Mouse (Mus musculus): ENCODE measurements around the gene Acat3.
"Not testable (repeated sequence)": the region's sequence is repeated elsewhere in the genome, so short reads cannot be mapped to it uniquely, and the experiment has no call there.

Acat3 gene

GRCm38 (mm10) chr17:12940151-12940805 lies at the start of gene Acat3:
Gene Acat3, minus strand, starts transcription at chr17:12940600.
- peak; percentile 64 to 74 for DNase-seq

DNA sequence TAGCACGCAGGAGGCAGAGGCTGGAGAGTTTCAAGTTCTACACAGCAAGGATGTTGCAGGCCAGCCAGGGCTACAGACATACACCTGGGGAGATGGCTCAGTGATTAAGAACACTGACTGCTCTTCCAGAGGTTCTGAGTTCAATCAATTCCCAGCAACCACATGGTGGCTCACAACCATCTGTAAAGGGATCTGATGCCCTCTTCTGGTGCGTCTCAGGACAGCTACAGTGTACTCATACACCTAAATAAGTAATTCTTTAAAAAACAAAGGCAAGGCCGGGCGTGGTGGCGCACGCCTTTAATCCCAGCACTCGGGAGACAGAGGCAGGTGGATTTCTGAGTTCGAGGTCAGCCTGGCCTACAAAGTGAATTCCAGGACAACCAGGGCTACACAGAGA lies 47.7 kb upstream of the Acat3 start:
- DNase-seq = peak in 1 of 2 experiments; percentile 22

DNA sequence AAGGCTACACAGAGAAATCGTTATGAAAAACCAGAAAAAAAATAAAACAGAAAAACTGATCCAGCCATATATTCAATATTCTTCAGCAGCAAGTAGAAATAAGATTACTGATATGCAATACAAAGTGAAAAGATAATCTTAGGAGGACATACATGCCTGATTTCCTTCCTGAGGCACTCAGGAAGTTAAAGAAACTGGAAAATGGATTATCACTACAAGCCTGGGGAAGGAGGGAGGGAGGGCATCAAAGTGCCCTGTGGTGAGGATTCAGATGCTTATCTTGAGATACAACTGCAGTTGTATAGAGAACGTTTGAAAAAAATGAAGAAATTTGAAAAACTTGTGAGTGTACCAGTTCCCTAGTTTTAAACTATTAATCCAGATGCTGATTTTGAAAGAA lies 43.6 kb upstream of the Acat3 start:
- no peak for DNase-seq

DNA sequence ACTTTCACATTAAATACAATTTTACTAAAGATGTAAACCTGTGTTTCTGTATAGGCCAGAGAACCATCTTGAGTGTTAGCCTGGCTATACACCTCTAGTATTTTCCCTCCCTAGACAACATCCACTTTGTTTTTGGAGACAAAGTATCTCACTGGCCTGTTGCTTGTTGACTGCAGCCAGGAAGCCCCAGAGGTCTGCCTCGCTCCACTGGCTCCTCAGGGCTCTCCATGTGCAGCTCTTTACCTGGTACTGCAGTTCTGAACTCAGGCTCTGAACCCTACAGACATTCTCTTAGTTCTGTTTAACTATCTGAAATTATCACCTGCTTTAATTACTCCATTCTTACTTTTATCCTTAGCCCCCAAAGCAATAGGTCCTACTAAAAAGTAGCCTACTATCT lies 38.1 kb upstream of the Acat3 start:
- no peak for DNase-seq

GRCm38 (mm10) chr17:12973851-12974250 lies 33.5 kb upstream of the Acat3 start:
- DNase-seq = peak in 1 of 2 experiments; percentile 48

DNA sequence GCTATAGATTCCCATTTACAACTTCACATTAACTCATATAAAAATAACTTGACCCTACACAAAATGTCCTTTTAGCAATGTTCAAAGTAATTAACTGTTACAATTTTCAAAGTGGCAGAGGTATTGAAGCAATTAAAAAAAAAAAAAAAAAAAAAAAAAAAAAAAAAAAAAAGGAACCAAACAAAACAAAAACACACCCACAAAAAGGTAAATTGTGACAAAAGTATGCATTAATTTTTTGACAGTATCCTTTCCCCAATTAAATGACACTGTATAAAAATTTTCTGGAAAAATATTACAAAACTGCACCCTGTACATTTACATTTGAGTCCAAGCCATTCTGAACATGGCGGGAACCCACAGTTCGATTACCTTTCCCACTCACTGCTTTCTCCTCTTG lies 26.8 kb upstream of the Acat3 start:
- no peak for DNase-seq

GRCm38 (mm10) chr17:12963476-12963875 lies 23.1 kb upstream of the Acat3 start:
- no peak for DNase-seq

- peak; percentile 97 for DNase-seq
These were observed 20.0 kb upstream of the Acat3 start, which contains the start of gene Acat2 for GRCm38 (mm10) chr17:12960331-12960873. Gene Acat2, minus strand, starts transcription at chr17:12960747.

- not testable (repeated sequence) for DNase-seq
These were observed 19.0 kb upstream of the Acat3 start for GRCm38 (mm10) chr17:12959377-12959776.

- DNase-seq = peak; percentile 14 to 44
These were observed 16.3 kb upstream of the Acat3 start for GRCm38 (mm10) chr17:12956664-12957063.

GRCm38 (mm10) chr17:12949669-12950068 lies 9.3 kb upstream of the Acat3 start:
- no peak for DNase-seq

DNA sequence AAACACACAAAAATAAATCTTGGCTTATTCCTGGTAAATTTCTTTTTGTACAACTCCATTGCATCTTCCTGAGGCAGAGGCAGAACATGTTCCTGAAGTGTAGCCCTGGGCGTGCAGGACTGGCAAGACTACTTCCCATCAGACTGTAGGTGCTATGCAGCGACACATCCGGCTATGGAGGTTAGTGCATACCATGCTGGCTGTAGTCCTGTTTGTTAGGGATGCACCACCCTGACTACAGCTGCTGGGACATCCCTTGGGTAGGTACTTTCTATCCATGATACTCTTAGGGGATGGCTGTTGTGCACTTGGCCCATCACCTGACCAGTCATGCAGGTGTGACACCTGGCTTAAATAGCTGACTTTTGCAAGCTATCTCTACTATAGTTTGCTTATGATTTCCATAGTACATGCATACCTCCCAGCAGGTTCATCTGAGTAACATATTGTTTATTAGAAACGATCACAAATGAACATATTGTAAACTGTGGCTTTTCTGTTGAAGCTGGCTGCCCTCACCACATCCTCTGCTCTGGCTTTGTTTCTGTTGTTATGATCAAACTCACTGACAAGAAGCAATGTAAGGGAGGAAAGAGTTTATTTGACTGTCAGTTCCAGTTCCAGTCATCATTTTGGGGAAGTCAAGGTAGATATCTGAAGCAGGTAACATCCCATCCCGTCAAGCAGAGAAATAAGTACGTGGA lies 2.2 kb upstream of the Acat3 start:
- no peak for DNase-seq

DNA sequence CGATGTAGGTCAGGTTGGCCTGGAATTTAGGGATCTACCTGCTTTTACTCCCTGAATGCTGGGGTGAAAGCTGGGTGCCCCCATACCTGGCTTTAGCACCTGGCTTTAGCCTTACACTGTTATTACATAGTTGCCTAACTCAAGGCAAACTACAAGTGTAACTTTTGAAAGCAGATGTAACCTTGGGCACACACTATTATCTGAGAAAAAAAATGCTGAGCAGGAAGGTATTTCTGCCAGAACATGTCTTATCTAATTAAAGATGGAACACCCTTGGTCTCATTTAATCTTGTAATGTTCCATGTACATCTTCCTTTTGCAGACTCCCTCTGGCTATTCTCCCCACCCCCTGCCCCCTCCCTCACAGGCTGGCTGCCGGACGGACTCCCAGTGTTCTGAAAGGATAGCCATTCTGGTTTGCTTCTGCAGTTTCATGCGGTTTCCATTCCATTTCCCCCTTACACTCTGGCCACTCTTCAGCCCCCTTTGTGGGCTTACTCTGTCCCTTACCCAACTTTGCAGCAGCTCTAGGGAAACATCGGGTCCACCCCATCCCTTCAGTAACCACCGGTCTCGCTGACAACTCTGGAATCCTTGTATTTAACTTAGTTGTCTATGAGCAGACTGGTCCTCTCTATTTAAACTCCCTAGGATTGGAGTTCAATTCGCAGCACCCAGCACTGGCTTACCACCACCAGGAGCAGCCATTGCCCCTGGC lies 1.3 kb upstream of the Acat3 start:
- no peak for DNase-seq

GRCm38 (mm10) chr17:12939377-12940148 lies 837 bp downstream of the Acat3 start:
- DNase-seq = not testable (repeated sequence)

DNA sequence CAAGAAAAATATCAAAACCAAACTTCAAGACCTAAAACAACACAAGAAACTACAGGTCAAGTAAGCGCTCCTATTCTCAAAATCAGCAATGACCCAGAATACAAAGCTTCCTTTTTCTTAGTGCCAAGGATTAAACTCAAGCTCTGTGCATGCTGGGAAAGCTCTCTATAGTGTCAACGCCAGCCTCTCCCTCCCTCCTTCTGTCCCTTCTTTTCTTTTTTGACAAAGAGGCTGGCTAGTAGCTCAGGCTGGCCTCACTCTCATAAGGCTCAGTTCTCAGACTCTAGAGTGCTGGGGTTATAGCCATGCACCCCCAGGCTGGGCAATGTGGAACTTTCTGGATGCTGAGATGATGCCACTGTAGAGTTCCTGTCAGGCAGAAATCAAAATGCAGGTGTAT lies 2.3 kb downstream of the Acat3 start:
- DNase-seq = no peak

DNA sequence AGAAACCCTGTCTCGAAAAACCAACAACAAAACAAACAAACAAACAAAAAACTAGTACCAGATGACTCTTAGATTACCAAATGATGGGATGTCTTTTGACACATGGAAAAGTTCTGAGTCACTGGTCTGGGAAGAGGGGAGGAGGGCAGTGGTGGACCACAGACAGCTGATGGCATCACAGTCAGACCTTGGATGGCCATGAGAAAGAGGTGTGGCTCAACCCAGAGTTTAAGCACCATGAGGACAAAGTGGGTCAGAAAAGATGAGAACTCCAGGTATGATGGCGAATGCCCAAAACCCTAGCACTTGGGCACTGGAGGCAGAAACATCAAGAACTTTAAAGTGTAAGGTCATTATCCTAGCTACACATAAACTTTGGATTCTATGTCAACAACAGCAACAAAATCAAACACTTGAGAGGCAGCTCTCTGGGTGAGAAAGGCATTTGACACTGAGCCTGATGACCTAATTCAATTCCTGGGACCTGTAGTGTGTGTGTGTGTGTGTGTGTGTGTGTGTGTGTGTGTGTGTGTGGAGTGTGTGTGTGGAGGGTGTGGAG lies 2.9 kb downstream of the Acat3 start:
- no peak for DNase-seq

DNA sequence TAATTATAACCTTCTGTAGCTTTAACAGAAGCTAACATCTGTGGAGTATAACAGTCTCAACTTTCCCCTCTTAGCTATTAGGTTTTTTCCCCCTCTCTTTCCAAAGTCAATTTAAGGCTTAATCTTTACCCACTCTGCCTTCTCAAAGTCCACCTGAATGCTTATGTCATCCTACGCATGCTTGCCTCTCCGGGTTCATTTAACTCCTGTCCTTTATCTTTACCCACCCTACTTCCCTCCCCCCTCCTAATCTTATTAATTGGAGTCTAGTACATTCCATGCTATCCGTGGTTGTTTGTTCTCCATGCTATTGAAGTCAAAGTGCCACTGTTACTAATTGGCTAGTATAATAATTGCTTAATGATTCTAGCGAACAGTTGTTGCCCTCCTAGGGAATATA lies 4.7 kb downstream of the Acat3 start:
- no peak for DNase-seq

GRCm38 (mm10) chr17:12931576-12931975 lies 8.8 kb downstream of the Acat3 start:
- DNase-seq = not testable (repeated sequence)

- DNase-seq = no peak
These were observed 14.7 kb downstream of the Acat3 start for GRCm38 (mm10) chr17:12925703-12926180.

DNA sequence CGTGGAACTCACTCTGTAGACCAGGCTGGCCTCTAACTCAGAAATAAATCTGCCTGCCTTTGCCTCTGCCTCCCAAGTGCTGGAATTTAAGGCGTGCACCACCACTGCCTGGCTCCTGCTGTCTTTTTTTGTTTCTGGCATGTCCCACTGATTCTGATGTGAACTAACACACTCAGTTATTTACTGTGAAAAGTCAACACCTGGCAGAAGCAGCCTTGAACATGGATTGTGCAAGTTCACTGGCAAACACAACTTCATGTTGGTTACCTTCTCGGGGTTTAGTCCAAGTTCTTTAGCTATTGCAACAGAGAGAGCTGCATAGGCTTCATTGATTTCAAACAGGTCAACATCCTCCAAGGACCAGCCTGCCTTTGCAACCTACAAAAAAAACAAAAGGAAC lies 15.4 kb downstream of the Acat3 start:
- no peak for DNase-seq

GRCm38 (mm10) chr17:12921073-12921472 lies 19.3 kb downstream of the Acat3 start:
- DNase-seq = no peak

Measured in cerebellum, postnatal 25 days (tissue).